Mouse (Mus musculus) gastrocnemius, postnatal 10 days (tissue): ENCODE data around the gene Alox12. TPM values are rescaled to one million over a fixed set of nuclear protein-coding genes. Genes with fewer than 3 reads are reported as not detected.
A peak's percentile ranks its signal among the peaks of the same experiment; 100 is the strongest.

Source experiments
- DNase-seq: peaks from one replicate; pipeline ENCODE4 v3.0.0; 2021; ENCODE audit warnings: mixed read lengths
- total RNA-seq, 2 experiments: library from RNA; stranded (reverse); gene quantifications; 2 replicates each; pipeline ENCODE4 v1.2.3; 2021

Gene Alox12
- total RNA-seq, 2 experiments from 2014 or later, result 0.94 to 1.7 TPM

- DNase-seq, result peak; percentile 71
These were observed 34.2 kb downstream of the Alox12 start, which contains the start of gene Slc16a13 for GRCm38 (mm10) chr11:70220731-70221602. Slc16a13 (minus strand) TSS chr11:70221064.

DNA sequence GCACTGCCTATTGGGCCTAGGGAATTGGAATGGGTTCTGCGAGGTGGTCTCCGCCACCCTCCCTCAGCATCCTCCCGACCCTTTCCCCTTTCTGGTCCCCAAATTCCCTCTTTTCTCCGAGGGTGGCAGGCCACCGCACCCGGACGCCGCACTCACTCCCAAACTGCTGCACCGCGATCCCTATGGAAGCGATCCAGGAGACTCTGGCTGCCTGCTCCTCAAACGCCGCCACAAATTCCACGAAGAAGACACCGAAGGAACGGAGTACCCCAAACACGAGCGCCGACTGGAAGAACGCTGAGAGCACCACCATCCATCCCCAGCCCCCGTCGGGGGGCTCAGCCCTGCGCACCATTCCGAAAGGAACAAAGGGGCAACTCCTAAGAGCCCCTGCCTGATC lies 34.8 kb downstream of the Alox12 start:
- no peak for DNase-seq

- no peak for DNase-seq
These were observed 35.3 kb downstream of the Alox12 start for GRCm38 (mm10) chr11:70219873-70220272.

DNA sequence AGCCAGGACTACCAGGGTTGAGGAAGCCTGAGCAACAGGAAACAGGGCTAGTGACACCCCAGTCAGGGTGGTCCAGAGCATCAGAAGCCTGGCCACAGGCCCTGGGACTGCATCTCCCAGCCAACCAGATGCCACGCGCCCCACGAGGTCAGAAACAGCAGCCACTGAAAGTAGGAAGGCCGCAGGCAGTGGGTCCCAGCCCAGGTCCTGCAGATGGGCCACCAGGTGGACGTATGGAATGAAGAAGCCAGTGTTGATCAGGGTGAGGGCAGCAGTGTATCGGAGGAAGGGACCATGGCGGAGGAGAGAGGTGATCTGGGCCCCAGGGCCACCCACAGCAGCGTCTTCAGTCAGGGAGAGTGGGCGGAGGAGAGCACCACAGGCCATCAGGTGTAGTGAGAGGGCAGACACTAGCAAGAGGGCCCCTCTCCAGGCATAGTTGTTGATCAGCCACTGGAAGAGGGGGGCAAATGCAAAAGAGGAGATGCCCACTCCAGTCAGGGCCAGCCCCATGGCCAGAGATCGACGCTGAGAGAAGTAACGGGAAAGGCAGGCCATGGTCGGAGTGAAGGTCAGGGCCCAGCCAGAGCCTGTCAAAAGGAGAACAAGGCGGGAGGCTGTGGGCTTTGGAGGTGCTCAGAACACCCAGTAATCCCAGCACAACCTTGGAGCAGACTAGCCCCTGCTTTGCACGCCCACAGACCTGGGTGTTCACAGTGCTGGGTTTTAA lies 36.2 kb downstream of the Alox12 start:
- DNase-seq, result no peak

DNA sequence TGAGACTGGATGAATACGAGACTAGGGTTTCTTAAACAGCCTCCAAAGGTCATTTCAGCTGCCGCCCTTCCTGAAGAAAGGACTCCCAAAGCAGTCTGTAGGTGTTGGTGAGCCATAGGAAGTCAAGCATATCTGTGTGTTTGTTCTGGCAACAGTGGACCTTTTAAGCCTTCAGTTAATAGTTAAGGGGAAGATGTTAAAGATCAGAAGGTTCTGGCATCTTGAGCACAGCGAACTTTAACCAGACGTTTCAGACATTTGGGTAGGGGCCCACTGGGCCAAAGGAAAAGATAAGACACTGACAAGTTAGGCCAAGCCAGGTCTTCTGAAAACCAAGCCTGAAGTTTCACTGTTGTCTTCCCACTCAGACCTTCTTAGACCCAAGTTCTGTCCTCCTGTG lies 37.1 kb downstream of the Alox12 start:
- DNase-seq, result no peak

- DNase-seq, result no peak
These were observed 39.0 kb downstream of the Alox12 start for GRCm38 (mm10) chr11:70216103-70216502.

GRCm38 (mm10) chr11:70215301-70215700 lies 39.9 kb downstream of the Alox12 start:
- no peak for DNase-seq

- DNase-seq, result no peak
These were observed 40.3 kb downstream of the Alox12 start for GRCm38 (mm10) chr11:70214856-70215209.

DNA sequence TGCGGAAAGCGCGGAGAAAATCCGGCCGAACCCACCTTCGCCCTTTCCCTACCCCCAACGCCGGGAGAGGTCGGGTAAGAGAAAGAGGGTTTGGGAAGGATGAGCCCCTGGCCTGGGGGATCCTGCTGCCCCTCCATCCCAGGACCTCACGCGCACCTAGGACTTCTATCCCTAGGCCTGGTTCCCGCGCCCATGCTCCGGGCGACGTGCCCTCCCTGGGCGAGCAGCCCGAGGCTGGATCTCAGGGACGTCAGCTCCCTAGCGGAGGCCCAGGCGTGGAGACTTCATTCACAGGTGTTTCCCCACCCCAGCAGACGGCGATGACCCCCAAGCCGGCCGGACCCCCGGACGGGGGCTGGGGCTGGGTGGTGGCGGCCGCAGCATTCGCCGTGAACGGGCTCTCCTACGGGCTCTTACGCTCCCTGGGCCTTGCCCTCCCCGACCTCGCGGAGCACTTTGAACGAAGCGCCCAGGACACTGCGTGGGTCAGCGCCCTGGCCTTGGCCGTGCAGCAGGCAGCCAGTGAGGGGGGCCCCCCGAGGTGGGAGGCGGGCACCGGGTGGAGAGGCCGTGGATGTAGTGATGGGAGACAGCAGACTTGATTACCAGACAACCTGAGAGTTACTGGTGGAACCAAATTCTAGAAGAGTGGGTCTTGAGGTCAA lies 40.8 kb downstream of the Alox12 start:
- DNase-seq, result no peak

GRCm38 (mm10) chr11:70213736-70214135 lies 41.4 kb downstream of the Alox12 start:
- no peak for DNase-seq

- peak; percentile 58 for DNase-seq
These were observed 42.3 kb downstream of the Alox12 start for GRCm38 (mm10) chr11:70212896-70213295.

DNA sequence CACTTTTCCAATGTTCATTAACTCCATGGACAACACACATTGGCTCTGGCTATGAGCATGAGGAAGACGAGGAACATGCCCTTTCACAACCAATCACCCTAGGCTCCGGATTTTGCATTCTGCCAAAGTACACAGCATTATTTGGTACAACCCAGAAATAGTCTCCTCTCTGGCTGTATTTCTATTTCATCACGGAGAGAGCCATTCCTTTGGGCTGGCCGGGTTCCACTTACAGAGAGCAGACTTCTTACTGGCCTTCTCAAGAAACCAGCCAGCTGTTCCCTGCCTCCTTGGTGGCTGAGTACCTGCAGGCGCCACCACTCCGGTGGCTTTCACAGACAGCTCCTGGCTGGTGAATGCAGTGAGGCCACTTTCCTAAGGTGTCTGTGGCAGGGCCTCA lies 42.7 kb downstream of the Alox12 start, which contains the start of gene Slc16a11:
Gene Slc16a11 (plus strand): TSS at position 330 of the 400 bp plus-strand sequence.
- DNase-seq, result no peak

- DNase-seq, result no peak
These were observed 43.2 kb downstream of the Alox12 start for GRCm38 (mm10) chr11:70211972-70212371.

DNA sequence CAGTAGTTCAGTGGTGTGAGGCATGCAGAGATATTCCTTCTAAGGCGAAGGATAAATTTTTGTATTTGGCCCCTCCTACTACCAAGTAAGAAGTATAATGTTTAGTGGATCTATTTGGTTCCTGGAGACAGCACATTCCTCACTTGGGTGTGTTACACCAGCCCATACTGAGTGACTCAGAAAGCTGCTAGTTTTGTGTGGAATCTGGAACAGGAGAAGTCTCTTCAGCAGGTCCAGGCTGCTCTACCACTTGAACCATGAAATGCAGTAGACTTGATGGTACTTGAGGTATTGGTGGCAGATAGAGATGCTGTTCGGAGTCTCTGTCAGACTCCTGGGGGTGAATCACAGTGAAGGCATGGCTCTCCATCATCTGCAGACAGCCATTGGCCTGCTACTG lies 44.5 kb downstream of the Alox12 start:
- DNase-seq, result no peak

DNA sequence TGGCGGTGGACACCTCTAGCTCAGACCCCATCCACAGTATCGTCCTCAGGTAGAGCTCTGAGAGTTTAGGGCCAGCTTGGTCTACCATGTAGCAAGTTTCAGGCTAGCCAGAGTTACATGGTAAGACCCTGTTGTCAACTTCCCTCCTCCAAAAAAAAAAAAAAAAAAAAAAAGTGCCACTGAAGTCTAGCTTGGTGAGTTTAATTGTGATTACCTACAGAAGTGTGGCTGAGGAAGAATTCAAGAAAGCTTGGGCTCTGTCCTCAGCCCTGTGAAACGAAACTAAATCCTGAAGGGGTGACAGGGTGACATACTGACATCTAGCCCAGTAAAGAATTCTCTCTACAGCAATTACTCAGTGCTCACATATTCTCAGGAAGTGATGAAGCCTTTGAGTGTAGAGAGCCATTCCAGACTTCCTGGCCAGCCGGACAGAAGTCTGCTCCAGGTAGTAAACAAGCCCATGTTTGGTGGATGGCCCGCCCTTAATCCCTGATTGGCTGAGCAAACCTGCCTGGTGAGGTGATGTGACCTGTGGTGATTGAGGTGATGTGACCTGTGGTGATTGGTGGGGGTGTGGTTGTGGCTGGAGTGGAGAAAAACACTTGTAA lies 46.3 kb downstream of the Alox12 start:
- no peak for DNase-seq

DNA sequence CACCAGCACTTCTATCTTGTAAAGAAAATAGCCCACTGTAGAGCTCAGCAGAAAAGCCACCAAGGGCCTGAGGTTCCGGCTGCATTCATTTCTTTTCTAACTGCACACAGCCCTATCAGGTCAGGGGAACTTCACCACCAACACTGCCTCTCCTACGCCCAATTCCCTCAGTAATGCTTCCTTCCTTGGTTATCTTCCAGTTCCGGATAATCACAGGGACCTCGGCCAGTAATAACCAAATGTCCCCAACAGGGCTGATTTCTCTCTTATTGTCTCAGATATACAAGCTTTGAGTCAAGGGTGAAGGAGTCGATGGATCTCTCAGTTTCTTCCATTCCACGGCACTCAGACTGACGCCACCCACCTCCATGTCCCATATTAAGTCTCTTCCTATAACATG lies 47.9 kb downstream of the Alox12 start:
- DNase-seq, result no peak

- no peak for DNase-seq
These were observed 48.4 kb downstream of the Alox12 start for GRCm38 (mm10) chr11:70206801-70207200.

DNA sequence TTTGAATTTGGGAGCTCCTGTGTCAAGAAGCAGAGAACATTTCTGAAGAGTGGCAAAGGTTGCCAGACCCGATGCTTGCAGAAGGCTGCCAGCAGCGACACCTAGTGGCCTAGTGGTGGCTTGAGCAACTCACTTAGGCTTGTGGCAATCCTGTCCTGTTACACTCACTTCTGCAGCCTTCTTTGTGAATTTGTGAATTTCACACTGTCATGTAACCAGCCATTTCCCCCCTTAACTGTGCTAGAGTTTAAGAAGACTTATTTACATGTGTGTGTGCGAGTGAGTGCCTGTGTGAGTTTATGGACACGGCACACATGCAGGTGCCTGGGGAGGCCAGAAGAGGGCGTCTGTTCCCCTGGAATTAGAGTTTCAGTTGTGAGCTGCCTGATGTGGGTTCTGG lies 53.5 kb downstream of the Alox12 start:
- peak; percentile 90 for DNase-seq

GRCm38 (mm10) chr11:70200036-70200608 lies 55.0 kb downstream of the Alox12 start:
- no peak for DNase-seq

GRCm38 (mm10) chr11:70199107-70199506 lies 56.0 kb downstream of the Alox12 start:
- no peak for DNase-seq

GRCm38 (mm10) chr11:70198332-70198731 lies 56.8 kb downstream of the Alox12 start:
- DNase-seq, result no peak
